Mouse (Mus musculus): ENCODE results near the gene Ppp2r1b. TPM values are rescaled to one million over a fixed set of nuclear protein-coding genes. Genes with fewer than 3 reads are reported as not detected.

The Ppp2r1b gene
- polyA plus RNA-seq, 1 experiment: 17.1 TPM

GRCm38 (mm10) chr9:50884093-50884492 is 39.0 kb downstream of the Ppp2r1b start:
- TF ChIP-seq CTCF (IDR thresholded peaks at IDR 0.05; ENCODE audit: borderline replicate concordance, control insufficient read depth, extremely low read depth, insufficient read depth, low read length, poor library complexity) (no peak), POLR2A (IDR thresholded peaks at IDR 0.05; ENCODE audit: control insufficient read depth, extremely low read depth, insufficient read depth, low read length, poor library complexity) (no peak)
- Histone ChIP-seq H3K4me3 (ENCODE audit: control insufficient read depth, insufficient read depth, low read length) (no peak overlapping the region), H3K36me3 (ENCODE audit: control insufficient read depth, insufficient read depth, low read length) (peaks cover 18% of the 10 kb centered on the region), H3K27ac (ENCODE audit: control insufficient read depth, insufficient read depth, low read length) (no peak overlapping the region), H3K4me1 (replicated peaks; ENCODE audit: control insufficient read depth, insufficient read depth, low read length) (no peaks in the 10 kb centered on the region), H3K27me3 (ENCODE audit: control insufficient read depth, insufficient read depth, low read length) (no peaks in the 10 kb centered on the region)
- WGBS: 95% methylated on average over 8 of the region's 8 CpGs
- no peak for DNase-seq

DNA sequence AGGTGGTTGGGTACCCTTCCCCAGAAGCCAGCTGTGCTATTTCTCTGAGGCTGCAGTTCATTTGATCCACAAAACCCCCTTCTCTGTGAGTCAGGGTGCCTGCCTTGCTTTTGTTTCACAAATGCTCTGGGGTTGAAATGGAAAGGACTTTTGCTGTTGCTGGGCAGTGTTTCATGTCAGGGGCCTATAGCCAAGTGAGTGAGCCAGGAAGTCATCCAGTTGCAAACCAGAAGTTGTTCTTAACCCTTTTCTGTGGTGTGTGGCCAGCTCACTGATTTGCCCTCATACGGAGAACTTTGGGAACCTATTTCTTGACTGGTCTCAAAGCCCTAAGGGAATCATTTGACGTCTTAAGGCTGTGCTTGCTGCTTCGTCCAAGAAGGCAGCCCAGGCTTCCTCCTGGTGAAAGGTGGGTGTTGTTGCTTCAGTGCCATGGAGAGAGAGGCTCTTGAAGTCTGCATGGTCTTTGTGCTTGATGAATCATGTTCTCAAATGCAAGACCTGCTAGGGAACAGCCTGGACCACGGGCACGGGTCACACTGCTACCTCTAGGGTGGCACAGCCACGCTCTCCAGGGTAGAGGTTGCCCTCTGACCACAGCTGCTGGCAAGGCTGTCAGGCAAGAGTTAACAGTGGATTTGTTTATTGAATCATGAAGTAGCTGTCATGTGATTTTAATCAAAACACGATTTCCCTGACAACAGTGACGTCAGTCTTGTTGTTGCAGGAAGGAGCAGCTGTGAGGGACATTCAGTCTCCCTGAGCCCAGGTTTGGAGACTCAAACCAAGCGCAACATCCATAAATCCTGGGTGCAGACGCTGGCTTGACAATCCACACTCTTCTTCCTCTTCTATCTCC is 39.9 kb downstream of the Ppp2r1b start:
- TF ChIP-seq POLR2A (IDR thresholded peaks at IDR 0.05; ENCODE audit: control insufficient read depth, extremely low read depth, insufficient read depth, low read length, poor library complexity): no peak
- TF ChIP-seq CTCF (IDR thresholded peaks at IDR 0.05; ENCODE audit: borderline replicate concordance, control insufficient read depth, extremely low read depth, insufficient read depth, low read length, poor library complexity): no peak
- peaks cover 9% of the 10 kb centered on the region for H3K36me3 ChIP-seq (ENCODE audit: control insufficient read depth, insufficient read depth, low read length)
- 83% methylated on average over 10 of the region's 10 CpGs for WGBS
- H3K27me3 ChIP-seq (ENCODE audit: control insufficient read depth, insufficient read depth, low read length): no peaks in the 10 kb centered on the region
- H3K4me1 ChIP-seq (replicated peaks; ENCODE audit: control insufficient read depth, insufficient read depth, low read length): no peaks in the 10 kb centered on the region
- H3K4me3 ChIP-seq (ENCODE audit: control insufficient read depth, insufficient read depth, low read length): no peak overlapping the region
- DNase-seq: no peak
- no peak overlapping the region for H3K27ac ChIP-seq (ENCODE audit: control insufficient read depth, insufficient read depth, low read length)

DNA sequence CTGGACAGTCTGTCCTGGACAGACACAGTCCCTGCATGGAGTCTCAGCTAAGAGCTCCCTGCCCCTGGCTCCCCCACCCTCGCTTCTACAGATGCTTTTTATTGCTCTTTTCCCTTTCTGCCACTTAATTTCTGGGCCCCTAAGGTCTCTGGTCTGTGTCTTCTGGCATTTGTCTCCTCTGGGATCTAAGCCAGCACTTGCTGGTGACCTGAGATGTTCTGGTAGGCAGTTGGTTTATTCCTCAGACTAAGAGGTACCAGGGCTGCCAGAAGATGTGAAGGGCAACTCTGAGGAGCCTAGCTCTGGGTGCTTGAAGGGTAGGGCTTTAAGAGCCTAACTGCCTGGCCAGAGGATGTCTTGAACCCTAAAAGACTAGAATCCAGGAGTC is 40.5 kb downstream of the Ppp2r1b start:
- Histone ChIP-seq H3K27ac (ENCODE audit: control insufficient read depth, insufficient read depth, low read length) (no peak overlapping the region), H3K4me3 (ENCODE audit: control insufficient read depth, insufficient read depth, low read length) (no peak overlapping the region), H3K27me3 (ENCODE audit: control insufficient read depth, insufficient read depth, low read length) (no peaks in the 10 kb centered on the region), H3K4me1 (replicated peaks; ENCODE audit: control insufficient read depth, insufficient read depth, low read length) (no peaks in the 10 kb centered on the region), H3K36me3 (ENCODE audit: control insufficient read depth, insufficient read depth, low read length) (peaks cover 3% of the 10 kb centered on the region; the same call in 1 of the 2 replicates)
- DNase-seq: no peak
- no peak for TF ChIP-seq POLR2A (IDR thresholded peaks at IDR 0.05; ENCODE audit: control insufficient read depth, extremely low read depth, insufficient read depth, low read length, poor library complexity)
- TF ChIP-seq CTCF (IDR thresholded peaks at IDR 0.05; ENCODE audit: borderline replicate concordance, control insufficient read depth, extremely low read depth, insufficient read depth, low read length, poor library complexity): no peak
- 95% methylated on average over 1 of the region's 1 CpGs for WGBS

GRCm38 (mm10) chr9:50886870-50887269 is 41.8 kb downstream of the Ppp2r1b start:
- H3K36me3 ChIP-seq (ENCODE audit: control insufficient read depth, insufficient read depth, low read length): no peaks in the 10 kb centered on the region
- no peaks in the 10 kb centered on the region for H3K27me3 ChIP-seq (ENCODE audit: control insufficient read depth, insufficient read depth, low read length)
- no peak overlapping the region for H3K4me3 ChIP-seq (ENCODE audit: control insufficient read depth, insufficient read depth, low read length)
- DNase-seq: no peak
- H3K27ac ChIP-seq (ENCODE audit: control insufficient read depth, insufficient read depth, low read length): no peak overlapping the region
- no peaks in the 10 kb centered on the region for H3K4me1 ChIP-seq (replicated peaks; ENCODE audit: control insufficient read depth, insufficient read depth, low read length)
- 90% methylated on average over 1 of the region's 1 CpGs for WGBS
- no peak for TF ChIP-seq CTCF (IDR thresholded peaks at IDR 0.05; ENCODE audit: borderline replicate concordance, control insufficient read depth, extremely low read depth, insufficient read depth, low read length, poor library complexity)
- TF ChIP-seq POLR2A (IDR thresholded peaks at IDR 0.05; ENCODE audit: control insufficient read depth, extremely low read depth, insufficient read depth, low read length, poor library complexity): no peak

- Histone ChIP-seq H3K27me3 (ENCODE audit: control insufficient read depth, insufficient read depth, low read length) (no peaks in the 10 kb centered on the region), H3K4me1 (replicated peaks; ENCODE audit: control insufficient read depth, insufficient read depth, low read length) (no peaks in the 10 kb centered on the region), H3K36me3 (ENCODE audit: control insufficient read depth, insufficient read depth, low read length) (no peaks in the 10 kb centered on the region), H3K4me3 (ENCODE audit: control insufficient read depth, insufficient read depth, low read length) (no peak overlapping the region), H3K27ac (ENCODE audit: control insufficient read depth, insufficient read depth, low read length) (no peak overlapping the region)
- no peak for TF ChIP-seq CTCF (IDR thresholded peaks at IDR 0.05; ENCODE audit: borderline replicate concordance, control insufficient read depth, extremely low read depth, insufficient read depth, low read length, poor library complexity)
- TF ChIP-seq POLR2A (IDR thresholded peaks at IDR 0.05; ENCODE audit: control insufficient read depth, extremely low read depth, insufficient read depth, low read length, poor library complexity): no peak
- WGBS: 84% methylated on average over 4 of the region's 4 CpGs
- DNase-seq: no peak
These were observed 42.2 kb downstream of the Ppp2r1b start for GRCm38 (mm10) chr9:50887351-50887750.

GRCm38 (mm10) chr9:50889211-50889610 is 44.1 kb downstream of the Ppp2r1b start:
- H3K36me3 ChIP-seq (ENCODE audit: control insufficient read depth, insufficient read depth, low read length): 0 out of 2 replicates have a peak, but pooled peaks cover 6% of the 10 kb centered on the region
- no peak overlapping the region for H3K27ac ChIP-seq (ENCODE audit: control insufficient read depth, insufficient read depth, low read length)
- no peak for DNase-seq
- no peak overlapping the region for H3K4me3 ChIP-seq (ENCODE audit: control insufficient read depth, insufficient read depth, low read length)
- H3K4me1 ChIP-seq (replicated peaks; ENCODE audit: control insufficient read depth, insufficient read depth, low read length): no peaks in the 10 kb centered on the region
- 95% methylated on average over 6 of the region's 6 CpGs for WGBS
- TF ChIP-seq CTCF (IDR thresholded peaks at IDR 0.05; ENCODE audit: borderline replicate concordance, control insufficient read depth, extremely low read depth, insufficient read depth, low read length, poor library complexity): no peak
- no peak for TF ChIP-seq POLR2A (IDR thresholded peaks at IDR 0.05; ENCODE audit: control insufficient read depth, extremely low read depth, insufficient read depth, low read length, poor library complexity)
- H3K27me3 ChIP-seq (ENCODE audit: control insufficient read depth, insufficient read depth, low read length): no peaks in the 10 kb centered on the region

All from thymus, adult 2 months (tissue).